Mouse (Mus musculus) megakaryocyte-erythroid progenitor cell, adult 5-6 weeks (primary cell): ENCODE results near the gene Pwwp2b. TPM values are rescaled to one million over a fixed set of nuclear protein-coding genes. Genes with fewer than 3 reads are reported as not detected.

Experiments used
- ATAC-seq: replicated peaks from 2 replicates; pipeline ENCODE4 v1.8.0; 2016; ENCODE audit warnings: mild to moderate bottlenecking, inconsistent platforms; ENCODE audit not compliant: severe bottlenecking, poor library complexity, low FRiP score, low TSS enrichment
- total RNA-seq, 2 experiments: library from RNA; stranded (forward) in 1 of 2; stranded (reverse) in 1 of 2; fragments of 200-1000, 215-1000 nt in 1 of 2; fragments of >200 nt in 1 of 2; fragmentation: Nextera tagmentation in 1 of 2; gene quantifications; 2 replicates each; pipeline ENCODE4 v1.2.3; 2014 to 2017

Pwwp2b gene
- total RNA-seq, 2 experiments from 2014 or later: 1.1 to 2.4 TPM

GRCm38 (mm10) chr7:139252986-139253385, 4.7 kb downstream of the Pwwp2b start:
- no peak for ATAC-seq

- ATAC-seq: no peak
These were observed 5.2 kb downstream of the Pwwp2b start for GRCm38 (mm10) chr7:139253462-139253861.

DNA sequence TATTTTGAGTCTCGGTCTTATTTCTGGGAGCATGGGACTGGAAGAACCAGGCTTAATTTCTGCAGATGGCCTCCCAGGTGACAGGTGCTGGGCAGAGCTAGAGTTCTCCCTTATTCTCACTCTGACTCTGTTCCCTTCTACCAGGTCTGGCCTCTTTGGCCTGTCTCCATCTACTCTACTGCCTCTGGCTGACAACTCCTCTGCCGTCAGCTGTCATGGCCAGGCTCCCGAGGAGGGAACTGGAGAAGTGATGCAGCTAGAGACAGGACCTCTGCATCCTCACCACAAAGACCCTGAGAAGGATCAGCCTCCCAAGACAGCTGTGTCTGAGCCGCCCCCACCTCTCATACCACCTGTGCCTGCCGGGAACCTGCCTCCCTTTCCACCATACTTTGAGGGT, 6.3 kb downstream of the Pwwp2b start:
- no peak for ATAC-seq

DNA sequence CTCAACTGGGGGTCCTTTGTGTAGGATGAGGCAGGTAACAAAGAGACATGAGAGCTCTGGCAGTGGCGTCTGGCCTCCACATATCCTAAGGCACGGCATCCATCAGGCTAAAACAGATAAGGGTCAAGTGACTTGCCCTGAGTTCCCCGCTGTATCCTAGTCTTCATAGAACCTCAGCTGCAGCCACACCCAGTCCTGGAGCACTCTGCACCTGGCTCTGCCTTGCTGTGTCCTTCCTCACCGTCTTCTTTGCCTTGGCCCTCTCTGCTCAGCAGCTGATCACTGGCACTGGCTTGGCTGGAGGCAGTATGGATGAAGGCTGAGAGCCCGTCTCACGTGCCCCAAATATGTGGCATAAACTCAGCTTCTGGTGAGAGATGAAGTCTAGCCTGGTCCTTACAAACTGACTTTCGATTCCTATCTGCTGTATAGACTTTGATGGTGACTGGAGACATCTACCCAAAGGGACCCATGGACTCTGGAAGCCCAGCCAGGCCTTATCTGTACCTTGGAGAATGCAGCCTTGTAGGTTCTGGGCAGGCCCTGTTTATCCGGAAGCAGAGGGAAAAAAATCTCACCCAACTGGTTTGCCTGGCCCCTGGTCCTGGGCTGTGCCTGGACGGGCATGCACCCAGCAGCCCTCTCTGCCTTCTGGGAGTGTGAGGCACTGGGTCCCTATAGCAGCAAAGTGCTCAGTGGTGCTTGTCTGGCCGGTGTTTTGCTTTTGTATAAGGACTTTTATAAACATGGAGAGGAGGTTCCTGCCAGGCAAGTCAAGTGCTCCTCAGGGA, 9.7 kb downstream of the Pwwp2b start:
- no peak for ATAC-seq

GRCm38 (mm10) chr7:139264337-139264736, 16.1 kb downstream of the Pwwp2b start:
- no peak for ATAC-seq

GRCm38 (mm10) chr7:139265634-139266033, 17.4 kb downstream of the Pwwp2b start:
- no peak for ATAC-seq

DNA sequence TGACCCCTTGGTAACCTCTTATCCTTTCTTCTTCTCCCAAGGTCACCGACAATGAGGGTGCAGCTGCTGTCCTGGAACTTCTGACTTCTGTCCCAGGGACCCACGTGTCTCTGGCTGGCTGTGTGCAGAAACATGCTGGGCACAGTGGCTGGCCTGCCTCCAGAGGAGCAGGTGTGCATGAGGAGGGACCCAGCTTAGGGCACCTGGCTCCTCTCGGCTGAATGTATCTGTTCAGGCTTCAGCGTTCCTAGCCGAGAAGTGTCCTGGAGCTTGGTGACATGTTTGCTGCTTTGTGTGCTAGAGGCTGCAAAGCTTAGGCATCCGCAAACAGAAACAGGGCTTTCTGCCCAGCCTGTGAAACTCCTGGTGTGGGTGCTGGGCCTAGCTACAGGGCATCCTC, 18.1 kb downstream of the Pwwp2b start:
- no peak for ATAC-seq

- ATAC-seq: no peak
These were observed 18.9 kb downstream of the Pwwp2b start for GRCm38 (mm10) chr7:139266886-139267870.

DNA sequence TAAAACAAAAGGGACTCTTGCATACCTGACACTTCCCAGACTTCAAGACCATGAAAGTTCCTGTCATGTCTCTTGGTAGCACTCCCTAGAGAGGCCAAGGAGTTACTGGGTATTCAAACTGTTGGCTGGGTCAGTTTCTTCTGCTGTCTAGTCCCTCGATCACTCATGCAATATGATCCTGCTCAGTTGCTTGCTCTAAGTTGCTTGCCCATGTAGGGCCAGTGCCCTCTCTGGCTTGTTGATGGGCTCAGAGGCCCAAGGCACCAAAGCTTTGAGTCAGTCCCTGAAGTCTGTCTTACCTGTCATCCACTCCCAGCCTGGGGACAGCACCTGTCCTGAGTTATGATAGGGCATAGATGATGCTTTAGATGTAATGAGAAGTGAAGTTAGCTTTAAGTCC, 22.5 kb downstream of the Pwwp2b start:
- ATAC-seq: no peak

DNA sequence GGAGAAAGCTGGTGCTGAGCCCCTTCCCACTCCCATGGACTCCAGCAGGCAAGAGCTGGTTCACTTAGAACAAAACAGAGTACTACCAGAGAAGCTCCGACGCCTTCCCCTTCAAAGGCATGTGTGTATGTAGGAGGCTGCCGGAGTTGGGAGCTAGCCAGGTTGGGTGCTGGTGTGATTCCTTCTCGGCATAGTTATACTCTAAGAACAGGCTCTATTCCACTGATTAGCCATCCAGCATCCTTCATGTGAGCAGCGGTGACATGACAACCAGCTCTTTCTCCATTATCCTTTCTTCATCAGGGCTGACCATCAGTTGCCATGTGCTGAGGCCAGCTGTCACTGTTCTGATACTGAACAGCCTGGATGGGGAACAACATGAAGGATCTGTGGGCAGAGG, 23.6 kb downstream of the Pwwp2b start:
- no peak for ATAC-seq

- peak; percentile 60 for ATAC-seq
These were observed 24.5 kb downstream of the Pwwp2b start for GRCm38 (mm10) chr7:139272639-139273396.

DNA sequence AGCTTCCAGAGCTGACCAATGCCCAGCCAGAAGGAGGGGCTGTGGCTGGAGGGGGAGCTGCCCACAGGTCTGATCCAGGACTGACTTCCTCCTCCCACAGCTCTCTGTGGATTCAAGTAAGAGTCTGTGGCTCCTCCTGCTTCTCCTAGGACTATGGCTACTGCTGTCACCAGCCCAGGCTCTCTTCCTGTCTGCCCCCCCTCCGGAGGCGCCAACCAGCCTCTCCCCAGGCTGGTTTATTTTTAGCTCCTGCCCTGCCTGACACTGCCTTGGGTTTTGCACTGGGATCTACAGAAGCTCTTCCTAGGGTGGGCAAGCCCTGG, 25.1 kb downstream of the Pwwp2b start:
- ATAC-seq: 0 out of 2 replicates have a peak, but pooled peaks have one; percentile 8

DNA sequence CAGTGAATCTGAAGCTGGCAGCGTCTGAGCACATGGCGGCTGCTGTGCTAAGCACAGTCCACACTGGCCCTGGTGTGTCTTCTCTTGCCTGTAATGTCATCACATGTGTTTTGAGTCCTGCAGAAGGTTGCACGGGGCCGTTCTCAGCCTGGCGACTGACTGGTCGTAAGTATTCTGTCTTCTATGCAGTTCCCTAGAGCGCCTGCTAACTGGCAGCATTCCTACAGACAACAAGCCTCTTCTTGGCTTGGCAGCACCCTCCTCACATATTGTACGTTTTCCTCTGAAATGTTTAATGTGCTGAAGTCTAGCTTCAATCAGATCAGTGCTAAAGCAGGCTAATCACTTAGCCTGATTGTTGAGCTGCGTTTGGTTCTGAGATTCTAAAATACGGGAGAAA, 27.3 kb downstream of the Pwwp2b start:
- ATAC-seq: no peak

DNA sequence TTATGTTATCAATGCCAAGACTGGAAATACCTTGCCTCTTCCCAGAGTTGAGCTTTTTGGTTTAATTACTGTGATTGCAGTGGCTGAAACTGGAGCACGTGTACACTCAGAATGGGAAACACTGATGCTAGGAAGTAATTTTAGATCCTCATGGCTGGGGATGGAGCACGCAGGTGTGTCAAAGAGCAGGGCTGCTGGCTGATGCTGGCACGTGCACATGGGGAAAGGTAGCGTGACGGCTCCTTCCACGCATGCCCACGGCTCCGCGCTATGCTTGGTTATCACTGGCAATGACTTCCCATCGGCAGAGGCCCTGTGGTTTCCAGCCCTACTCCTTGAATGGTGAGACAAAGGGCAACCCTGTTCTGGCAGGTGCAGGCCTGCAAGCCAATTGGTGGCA, 27.9 kb downstream of the Pwwp2b start:
- no peak for ATAC-seq

GRCm38 (mm10) chr7:139277536-139277935, 29.3 kb downstream of the Pwwp2b start:
- no peak for ATAC-seq

GRCm38 (mm10) chr7:139279571-139279970, 31.3 kb downstream of the Pwwp2b start:
- ATAC-seq: no peak

DNA sequence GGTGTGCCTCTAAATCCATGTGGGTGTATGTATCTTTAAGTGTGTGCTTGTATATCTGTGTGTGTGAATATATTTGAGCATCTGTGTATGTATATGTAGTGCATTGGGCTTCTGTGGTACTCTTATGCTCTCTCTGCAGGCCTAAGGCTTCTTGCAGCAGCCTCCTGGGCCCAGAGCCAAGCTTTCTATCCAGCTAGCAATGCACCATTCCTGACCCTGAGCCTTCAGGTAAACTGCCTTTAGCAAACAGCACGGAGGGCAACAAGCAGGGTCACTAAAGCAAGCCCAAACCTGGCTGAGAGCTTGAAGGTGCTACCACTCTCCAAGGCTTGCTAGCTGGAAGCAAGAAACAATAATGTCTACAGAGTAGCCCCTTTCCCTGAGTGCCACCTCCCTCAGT, 31.8 kb downstream of the Pwwp2b start:
- no peak for ATAC-seq

DNA sequence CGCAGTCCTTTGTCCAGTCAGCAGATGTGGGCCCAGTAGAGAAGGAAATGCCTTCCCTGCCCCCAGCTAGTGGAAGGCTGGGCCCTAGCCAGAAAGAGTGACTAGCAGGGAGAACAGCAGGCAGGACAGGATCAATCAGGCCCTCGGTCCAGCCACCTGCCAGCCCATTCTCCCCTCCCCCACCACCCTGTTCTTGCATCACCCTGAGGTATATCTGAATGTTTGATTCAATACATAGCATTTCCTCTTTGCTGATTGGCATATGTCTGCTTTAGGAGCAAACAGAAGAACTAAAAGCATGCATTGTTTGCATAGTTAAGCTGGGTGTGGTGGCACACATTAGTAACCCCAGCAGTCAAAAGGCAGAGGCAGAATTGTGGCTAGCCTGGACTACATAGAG, 32.9 kb downstream of the Pwwp2b start:
- ATAC-seq: no peak

- no peak for ATAC-seq
These were observed 33.8 kb downstream of the Pwwp2b start for GRCm38 (mm10) chr7:139282037-139282436.
